Mouse (Mus musculus) kidney, postnatal 4 days (tissue): ENCODE data around the gene Olfr706.
"Not testable (repeated sequence)": the region's sequence is repeated elsewhere in the genome, so short reads cannot be mapped to it uniquely, and the experiment has no call there.

Experiments
- DNase-seq, 2 experiments: peaks; one replicate each; pipeline ENCODE4 v3.0.0; 2021; ENCODE audit warnings: mixed read lengths in 2 of 2

Gene Olfr706

DNA sequence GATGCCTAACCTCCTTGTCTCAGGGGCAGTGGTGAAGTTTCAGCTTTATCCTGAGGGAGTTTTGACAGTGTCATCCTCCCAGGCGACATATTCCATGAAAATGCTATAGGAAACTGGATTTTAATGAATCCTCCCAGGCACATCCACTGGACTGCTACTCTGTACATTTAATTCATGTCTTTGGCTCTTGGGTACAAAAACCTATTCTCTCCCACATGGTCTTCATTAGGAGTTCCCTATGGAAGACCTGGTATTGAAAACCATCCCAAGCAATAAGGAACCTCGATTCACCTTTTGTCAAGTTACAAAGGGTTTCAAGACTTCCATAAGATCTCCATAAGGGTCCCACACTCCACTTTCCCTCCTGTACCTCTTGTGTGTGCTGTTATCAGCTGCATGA is at the start of gene Olfr706:
Olfr706 (minus strand) TSS at position 101 of the 400 bp plus-strand sequence.
- DNase-seq = no peak

DNA sequence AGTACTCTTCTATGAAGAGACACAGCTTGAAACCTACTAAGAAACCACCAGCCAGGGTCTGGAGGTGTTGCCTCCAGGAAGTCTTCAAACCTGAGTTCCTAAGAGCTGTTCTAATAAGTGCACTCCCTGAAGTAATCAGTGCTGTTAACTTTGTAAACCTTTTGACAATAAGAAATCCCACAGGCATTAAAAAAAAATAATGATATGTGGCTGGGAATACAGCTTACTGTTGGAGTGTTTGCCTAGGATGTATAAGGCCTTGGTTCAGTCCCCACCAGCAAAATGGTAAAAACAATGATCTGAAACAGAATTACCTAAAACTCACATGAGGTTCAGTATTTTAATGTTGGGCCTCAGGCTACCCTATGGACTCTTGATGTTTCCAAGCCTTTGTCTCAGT is 44.2 kb upstream of the Olfr706 start, which contains the start of gene Olfr709-ps1:
Olfr709-ps1 (minus strand) TSS at position 101 of the 400 bp plus-strand sequence.
- DNase-seq = no peak

- DNase-seq = not testable (repeated sequence)
Observed at GRCm38 (mm10) chr7:106920961-106921360, 33.0 kb upstream of the Olfr706 start.

GRCm38 (mm10) chr7:106907676-106908075 is 19.7 kb upstream of the Olfr706 start, which contains the start of gene Olfr1532-ps1:
TSS of gene Olfr1532-ps1 (plus strand) at chr7:106908001.
- DNase-seq = no peak

DNA sequence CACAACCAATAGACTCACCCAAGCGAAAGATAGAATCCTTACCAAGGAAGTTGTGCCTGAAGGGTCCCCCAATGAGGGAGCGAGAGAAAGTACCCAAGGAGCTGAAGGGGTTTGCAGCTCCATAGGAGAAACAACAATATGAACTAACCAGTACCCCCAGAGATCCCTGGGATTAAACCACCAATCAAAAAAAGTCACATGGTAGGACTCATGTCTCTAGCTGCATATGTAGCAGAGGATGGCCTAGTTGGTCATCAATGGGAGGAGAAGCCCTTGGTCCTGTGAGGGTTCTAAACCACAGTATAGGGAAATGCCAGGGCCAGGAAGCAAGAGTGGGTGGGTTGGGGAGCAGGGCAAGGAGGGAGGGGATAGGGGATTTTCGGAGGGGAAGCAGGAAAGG is 13.2 kb upstream of the Olfr706 start, which contains the start of gene Olfr707:
Olfr707 (minus strand) TSS at position 101 of the 400 bp plus-strand sequence.
- DNase-seq = not testable (repeated sequence)

- DNase-seq = no peak
Observed at GRCm38 (mm10) chr7:106876791-106877190, 11.2 kb downstream of the Olfr706 start, which contains the start of gene Olfr705. TSS of gene Olfr705 (minus strand) at chr7:106876891.

DNA sequence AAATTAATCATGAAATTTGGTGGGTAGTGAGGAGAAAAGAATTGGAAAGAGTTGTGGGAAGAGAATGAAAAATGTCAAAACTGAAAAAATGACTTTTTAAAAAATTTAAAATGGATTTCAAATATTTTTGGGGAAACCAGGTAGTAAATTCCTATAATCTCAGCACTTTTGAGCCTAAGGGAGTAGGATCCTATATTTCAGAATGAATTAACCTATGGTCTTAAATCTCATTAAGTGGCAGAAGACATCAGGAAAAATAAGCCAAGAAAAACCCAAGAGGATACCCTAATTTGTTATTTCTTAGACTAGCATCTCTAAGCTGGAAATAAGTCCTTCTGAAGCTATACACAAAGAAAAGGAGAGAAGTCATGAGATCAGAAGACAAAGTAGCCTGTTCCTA is 25.1 kb downstream of the Olfr706 start, which contains the start of gene Olfr704:
Olfr704 (plus strand) TSS at position 301 of the 400 bp plus-strand sequence.
- no peak for DNase-seq

GRCm38 (mm10) chr7:106843060-106843459 is 44.9 kb downstream of the Olfr706 start, which contains the start of gene Olfr703:
TSS of gene Olfr703 (plus strand) at chr7:106843360.
- DNase-seq = no peak

- DNase-seq = no peak
Observed at GRCm38 (mm10) chr7:106833793-106834192, 54.2 kb downstream of the Olfr706 start, which contains the start of gene Olfr702. TSS of gene Olfr702 (minus strand) at chr7:106833893.
